Mouse (Mus musculus) stomach, postnatal 0 days (tissue): ENCODE results near the gene Ube2g2.

ENCODE experiments used
- CTCF ChIP-seq: IDR thresholded peaks from 2 replicates; pipeline ENCODE4 v1.5.1; 2016; ENCODE audit warnings: antibody characterized with exemption, low read depth, mild to moderate bottlenecking, moderate library complexity
- EP300 ChIP-seq: optimal IDR thresholded peaks from 2 replicates; pipeline ENCODE3; 2016; ENCODE audit warnings: antibody characterized with exemption

DNA sequence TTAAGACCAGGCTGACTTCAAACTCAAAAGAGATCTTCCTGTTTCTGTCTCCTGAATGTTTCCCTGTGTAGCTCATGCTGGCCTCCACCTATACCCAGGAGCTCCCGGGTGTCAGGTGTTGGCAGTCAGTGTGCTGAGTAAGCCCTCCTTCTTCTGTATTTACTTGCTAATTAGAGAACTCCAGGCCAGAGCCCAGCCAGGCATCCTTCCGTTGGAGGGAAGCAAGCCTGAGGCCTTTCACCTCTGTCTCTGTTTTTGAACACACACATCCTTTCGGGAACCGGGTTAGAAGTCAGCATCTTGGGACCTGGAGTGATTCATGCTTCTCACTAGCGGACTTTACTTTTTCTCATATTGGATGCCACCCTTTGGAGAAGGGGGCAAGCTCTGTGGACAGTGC lies 14.6 kb upstream of the Ube2g2 start:
- TF ChIP-seq CTCF: no peak
- no peak for TF ChIP-seq EP300
